Mouse (Mus musculus) hindbrain, embryonic 13.5 days (tissue): ENCODE results near the gene Spsb1. TPM values are rescaled to one million over a fixed set of nuclear protein-coding genes. Genes with fewer than 3 reads are reported as not detected.

Source experiments
- ATAC-seq: fragments of 200-750 bp; cut with Nextera tagmentation; 2 replicates; pipeline ENCODE4 v1.8.0; 2017; ENCODE audit warnings: moderate TSS enrichment; ENCODE audit not compliant: low FRiP score
- H3K27ac ChIP-seq: fragments of 300-500 bp; sonication (generic); 2 replicates; pipeline ENCODE4 v1.5.1; 2015; ENCODE audit warnings: inconsistent platforms, mild to moderate bottlenecking, moderate library complexity
- H3K27me3 ChIP-seq: fragments of 300-500 bp; sonication (generic); 2 replicates; pipeline ENCODE4 v1.6.1; 2015; ENCODE audit warnings: mild to moderate bottlenecking, inconsistent platforms
- H3K36me3 ChIP-seq: fragments of 300-500 bp; sonication (generic); 2 replicates; pipeline ENCODE4 v1.6.1; 2015; ENCODE audit warnings: mild to moderate bottlenecking, inconsistent platforms
- H3K4me1 ChIP-seq: fragments of 300-500 bp; sonication (generic); replicated peaks from 2 replicates; pipeline ENCODE4 v1.6.1; 2015; ENCODE audit warnings: inconsistent platforms
- H3K4me2 ChIP-seq: fragments of 300-500 bp; sonication (generic); 2 replicates; pipeline ENCODE4 v1.6.1; 2015; ENCODE audit warnings: inconsistent platforms, mild to moderate bottlenecking, moderate library complexity
- H3K4me3 ChIP-seq: fragments of 300-500 bp; sonication (generic); 2 replicates; pipeline ENCODE4 v1.5.1; 2015; ENCODE audit warnings: mild to moderate bottlenecking, inconsistent platforms
- H3K9ac ChIP-seq: fragments of 300-500 bp; sonication (generic); 2 replicates; pipeline ENCODE4 v1.6.1; 2015; ENCODE audit warnings: mild to moderate bottlenecking, inconsistent platforms
- H3K9me3 ChIP-seq: fragments of 300-500 bp; sonication (generic); 2 replicates; pipeline ENCODE4 v1.6.1; 2016; ENCODE audit warnings: inconsistent platforms
- WGBS: fragments of 180-500 bp; shearing (Covaris S2); methylation state at CpG from one replicate; pipeline ENCODE4 v1.1.7; 2015; 5-methylcytosine and 5-hydroxymethylcytosine counted together
- polyA plus RNA-seq: library from polyadenylated mRNA; unstranded; fragments of >200 nt; fragmentation: Nextera tagmentation; extraction: Ambion mirVana; gene quantifications from 2 replicates; pipeline ENCODE4 v1.2.1, GENCODE M21; 2015

Spsb1 gene
- polyA plus RNA-seq, 1 experiment from 2014 or later: 7.2 TPM

GRCm38 (mm10) chr4:149855180-149855891 lies 99.5 kb downstream of the Spsb1 start:
- 52% methylated on average over 10 of the region's 10 CpGs for WGBS
- Histone ChIP-seq H3K4me2 (peak overlapping the region; percentile 60; the same call in 1 of the 2 replicates), H3K9ac (peak overlapping the region; percentile 61; the same call in 1 of the 2 replicates)

GRCm38 (mm10) chr4:149854770-149855169 lies 100.1 kb downstream of the Spsb1 start:
- Histone ChIP-seq H3K36me3 (no peaks in the 10 kb centered on the region), H3K9me3 (no peaks in the 10 kb centered on the region), H3K27ac (peak overlapping the region; percentile 81), H3K27me3 (no peaks in the 10 kb centered on the region), H3K4me2 (peak overlapping the region; percentile 60), H3K9ac (peak overlapping the region; percentile 61), H3K4me3 (peak overlapping the region; percentile 33), H3K4me1 (peaks cover 42% of the 10 kb centered on the region)
- 62% methylated on average over 9 of the region's 9 CpGs for WGBS
- ATAC-seq: 0 out of 2 replicates have a peak, but pooled peaks have one; percentile 18

More at GRCm38 (mm10) chr4:149855180-149855891, 99.5 kb downstream of the Spsb1 start:
- ATAC-seq: no peak
- Histone ChIP-seq H3K4me1 (peaks cover 42% of the 10 kb centered on the region), H3K4me3 (no peak overlapping the region), H3K27me3 (no peaks in the 10 kb centered on the region), H3K27ac (peak overlapping the region; percentile 81), H3K36me3 (no peaks in the 10 kb centered on the region), H3K9me3 (no peaks in the 10 kb centered on the region)

- peak; percentile 90 for ATAC-seq
- Histone ChIP-seq H3K9me3 (no peaks in the 10 kb centered on the region), H3K9ac (peak overlapping the region; percentile 61), H3K4me3 (peak overlapping the region; percentile 33), H3K36me3 (no peaks in the 10 kb centered on the region), H3K27me3 (no peaks in the 10 kb centered on the region), H3K4me1 (peaks cover 42% of the 10 kb centered on the region), H3K4me2 (peak overlapping the region; percentile 60), H3K27ac (peak overlapping the region; percentile 81)
- WGBS: 2% methylated on average over 21 of the region's 21 CpGs
Observed at GRCm38 (mm10) chr4:149854301-149854708, 100.5 kb downstream of the Spsb1 start.

- Histone ChIP-seq H3K27me3 (no peaks in the 10 kb centered on the region), H3K4me1 (peaks cover 42% of the 10 kb centered on the region), H3K4me3 (peak overlapping the region; percentile 33), H3K27ac (peak overlapping the region; percentile 81; the same call in 1 of the 2 replicates), H3K36me3 (no peaks in the 10 kb centered on the region), H3K4me2 (peak overlapping the region; percentile 60), H3K9me3 (no peaks in the 10 kb centered on the region), H3K9ac (no peak overlapping the region)
- 68% methylated on average over 4 of the region's 4 CpGs for WGBS
- ATAC-seq: 0 out of 2 replicates have a peak, but pooled peaks have one; percentile 15
Observed at GRCm38 (mm10) chr4:149853698-149854284, 101.1 kb downstream of the Spsb1 start.

- 84% methylated on average over 8 of the region's 8 CpGs for WGBS
- ATAC-seq: no peak
Observed at GRCm38 (mm10) chr4:149851554-149851953, 103.3 kb downstream of the Spsb1 start.

GRCm38 (mm10) chr4:149850674-149851073 lies 104.2 kb downstream of the Spsb1 start:
- ATAC-seq: no peak
- H3K27me3 ChIP-seq: no peaks in the 10 kb centered on the region
- no peak overlapping the region for H3K27ac ChIP-seq
- 82% methylated on average over 10 of the region's 10 CpGs for WGBS
- no peaks in the 10 kb centered on the region for H3K9me3 ChIP-seq
- H3K4me3 ChIP-seq: no peak overlapping the region
- no peak overlapping the region for H3K4me2 ChIP-seq
- no peak overlapping the region for H3K9ac ChIP-seq
- H3K4me1 ChIP-seq: peaks cover 22% of the 10 kb centered on the region
- no peaks in the 10 kb centered on the region for H3K36me3 ChIP-seq

More at GRCm38 (mm10) chr4:149851554-149851953, 103.3 kb downstream of the Spsb1 start:
- Histone ChIP-seq H3K4me1 (peaks cover 24% of the 10 kb centered on the region), H3K9me3 (no peaks in the 10 kb centered on the region), H3K9ac (no peak overlapping the region), H3K4me3 (no peak overlapping the region), H3K27ac (no peak overlapping the region), H3K36me3 (no peaks in the 10 kb centered on the region), H3K27me3 (no peaks in the 10 kb centered on the region), H3K4me2 (no peak overlapping the region)

GRCm38 (mm10) chr4:149850045-149850444 lies 104.8 kb downstream of the Spsb1 start:
- ATAC-seq: no peak
- Histone ChIP-seq H3K27ac (no peak overlapping the region), H3K4me3 (no peak overlapping the region), H3K9me3 (no peaks in the 10 kb centered on the region), H3K4me2 (no peak overlapping the region), H3K9ac (no peak overlapping the region), H3K36me3 (no peaks in the 10 kb centered on the region), H3K4me1 (peaks cover 16% of the 10 kb centered on the region), H3K27me3 (no peaks in the 10 kb centered on the region)
- WGBS: 87% methylated on average over 7 of the region's 7 CpGs

GRCm38 (mm10) chr4:149849035-149849434 lies 105.8 kb downstream of the Spsb1 start:
- ATAC-seq: no peak
- Histone ChIP-seq H3K9me3 (no peaks in the 10 kb centered on the region), H3K27ac (no peak overlapping the region), H3K27me3 (no peaks in the 10 kb centered on the region), H3K36me3 (no peaks in the 10 kb centered on the region), H3K4me1 (peaks cover 6% of the 10 kb centered on the region), H3K4me3 (no peak overlapping the region), H3K9ac (no peak overlapping the region), H3K4me2 (no peak overlapping the region)
- 88% methylated on average over 5 of the region's 5 CpGs for WGBS

- no peaks in the 10 kb centered on the region for H3K9me3 ChIP-seq
- no peaks in the 10 kb centered on the region; the same call in 1 of the 2 replicates for H3K4me1 ChIP-seq
- no peak overlapping the region for H3K9ac ChIP-seq
- H3K4me3 ChIP-seq: no peak overlapping the region
- no peak overlapping the region for H3K4me2 ChIP-seq
- 83% methylated on average over 22 of the region's 22 CpGs for WGBS
- ATAC-seq: no peak
- H3K36me3 ChIP-seq: no peaks in the 10 kb centered on the region
- H3K27ac ChIP-seq: no peak overlapping the region
- no peaks in the 10 kb centered on the region for H3K27me3 ChIP-seq
Observed at GRCm38 (mm10) chr4:149846861-149847631, 107.8 kb downstream of the Spsb1 start.

Other genes starting within 250 kb of the Spsb1 start
- 36.3 and 41.2 TPM in 2 replicates for gene Tmem201, start 217.0 kb downstream of the Spsb1 start, polyA plus RNA-seq
- 27.6 and 28.3 TPM in 2 replicates for gene Slc25a33, start 180.8 kb downstream of the Spsb1 start, polyA plus RNA-seq
- gene H6pd, start 54.0 kb upstream of the Spsb1 start, polyA plus RNA-seq: 2.4 and 2.7 TPM in 2 replicates
- gene Gpr157, start 132.3 kb upstream of the Spsb1 start, polyA plus RNA-seq: 0.29 and 0.43 TPM in 2 replicates
- 1.8 and 2.7 TPM in 2 replicates for gene Slc2a5, start 164.2 kb upstream of the Spsb1 start, polyA plus RNA-seq
- not detected in 2 replicates for gene Slc2a7, start 193.9 kb upstream of the Spsb1 start, polyA plus RNA-seq
- not detected in 2 replicates for gene Car6, start 246.3 kb upstream of the Spsb1 start, polyA plus RNA-seq